Mouse (Mus musculus): ENCODE data around the gene Vps37c. TPM values are rescaled to one million over a fixed set of nuclear protein-coding genes. Genes with fewer than 3 reads are reported as not detected.

Gene Vps37c
- polyA plus RNA-seq (2014; fragmentation: Illumina TruSeq; extraction: RNeasy Lipid Tissue Mini Kit (QIAGEN cat#74804); ENCODE audit: low read depth, low replicate concordance) = 4.3 TPM

GRCm38 (mm10) chr19:10688537-10689352 is at the start of gene Vps37c:
TSS of gene Vps37c (plus strand) at chr19:10688735.

GRCm38 (mm10) chr19:10677915-10678771 is 10.4 kb upstream of the Vps37c start, which contains the start of gene Pga5:
TSS of gene Pga5 (minus strand) at chr19:10678071.

GRCm38 (mm10) chr19:10738811-10739210 is 50.3 kb downstream of the Vps37c start, which contains the start of gene Cd5:
TSS of gene Cd5 (minus strand) at chr19:10739002.

Other genes with a start within 250 kb of the Vps37c start
- not detected for gene Lrrc10b, start 231.3 kb upstream of the Vps37c start, polyA plus RNA-seq (2014; fragmentation: Illumina TruSeq; extraction: RNeasy Lipid Tissue Mini Kit (QIAGEN cat#74804); ENCODE audit: low read depth, low replicate concordance)
- not detected for gene Ppp1r32, start 205.8 kb upstream of the Vps37c start, polyA plus RNA-seq (2014; fragmentation: Illumina TruSeq; extraction: RNeasy Lipid Tissue Mini Kit (QIAGEN cat#74804); ENCODE audit: low read depth, low replicate concordance)
- 84.1 TPM for gene Cpsf7, start 163.5 kb upstream of the Vps37c start, polyA plus RNA-seq (2014; fragmentation: Illumina TruSeq; extraction: RNeasy Lipid Tissue Mini Kit (QIAGEN cat#74804); ENCODE audit: low read depth, low replicate concordance)
- 62.6 TPM for gene Sdhaf2, start 162.6 kb upstream of the Vps37c start, polyA plus RNA-seq (2014; fragmentation: Illumina TruSeq; extraction: RNeasy Lipid Tissue Mini Kit (QIAGEN cat#74804); ENCODE audit: low read depth, low replicate concordance)
- gene Tmem216, start 132.5 kb upstream of the Vps37c start, polyA plus RNA-seq (2014; fragmentation: Illumina TruSeq; extraction: RNeasy Lipid Tissue Mini Kit (QIAGEN cat#74804); ENCODE audit: low read depth, low replicate concordance) = 3.7 TPM
- gene Cyb561a3, start 111.6 kb upstream of the Vps37c start, polyA plus RNA-seq (2014; fragmentation: Illumina TruSeq; extraction: RNeasy Lipid Tissue Mini Kit (QIAGEN cat#74804); ENCODE audit: low read depth, low replicate concordance) = 5.0 TPM
- gene Tmem138, start 111.4 kb upstream of the Vps37c start, polyA plus RNA-seq (2014; fragmentation: Illumina TruSeq; extraction: RNeasy Lipid Tissue Mini Kit (QIAGEN cat#74804); ENCODE audit: low read depth, low replicate concordance) = 4.2 TPM
- gene Ddb1, start 83.4 kb upstream of the Vps37c start, polyA plus RNA-seq (2014; fragmentation: Illumina TruSeq; extraction: RNeasy Lipid Tissue Mini Kit (QIAGEN cat#74804); ENCODE audit: low read depth, low replicate concordance) = 65.6 TPM
- 1.5 TPM for gene Tkfc, start 83.1 kb upstream of the Vps37c start, polyA plus RNA-seq (2014; fragmentation: Illumina TruSeq; extraction: RNeasy Lipid Tissue Mini Kit (QIAGEN cat#74804); ENCODE audit: low read depth, low replicate concordance)
- gene Vwce, start 54.5 kb upstream of the Vps37c start, polyA plus RNA-seq (2014; fragmentation: Illumina TruSeq; extraction: RNeasy Lipid Tissue Mini Kit (QIAGEN cat#74804); ENCODE audit: low read depth, low replicate concordance) = not detected
- not detected for gene Pga5, start 10.7 kb upstream of the Vps37c start, polyA plus RNA-seq (2014; fragmentation: Illumina TruSeq; extraction: RNeasy Lipid Tissue Mini Kit (QIAGEN cat#74804); ENCODE audit: low read depth, low replicate concordance)
- 0.54 TPM for gene Cd5, start 50.3 kb downstream of the Vps37c start, polyA plus RNA-seq (2014; fragmentation: Illumina TruSeq; extraction: RNeasy Lipid Tissue Mini Kit (QIAGEN cat#74804); ENCODE audit: low read depth, low replicate concordance)
- gene Cd6, start 141.3 kb downstream of the Vps37c start, polyA plus RNA-seq (2014; fragmentation: Illumina TruSeq; extraction: RNeasy Lipid Tissue Mini Kit (QIAGEN cat#74804); ENCODE audit: low read depth, low replicate concordance) = not detected
- 0.85 TPM for gene Slc15a3, start 151.0 kb downstream of the Vps37c start, polyA plus RNA-seq (2014; fragmentation: Illumina TruSeq; extraction: RNeasy Lipid Tissue Mini Kit (QIAGEN cat#74804); ENCODE audit: low read depth, low replicate concordance)
- not detected for gene Tmem132a, start 181.2 kb downstream of the Vps37c start, polyA plus RNA-seq (2014; fragmentation: Illumina TruSeq; extraction: RNeasy Lipid Tissue Mini Kit (QIAGEN cat#74804); ENCODE audit: low read depth, low replicate concordance)
- gene Tmem109, start 193.3 kb downstream of the Vps37c start, polyA plus RNA-seq (2014; fragmentation: Illumina TruSeq; extraction: RNeasy Lipid Tissue Mini Kit (QIAGEN cat#74804); ENCODE audit: low read depth, low replicate concordance) = 3.4 TPM
- 24.8 TPM for gene Prpf19, start 206.5 kb downstream of the Vps37c start, polyA plus RNA-seq (2014; fragmentation: Illumina TruSeq; extraction: RNeasy Lipid Tissue Mini Kit (QIAGEN cat#74804); ENCODE audit: low read depth, low replicate concordance)
- not detected for gene Zp1, start 231.9 kb downstream of the Vps37c start, polyA plus RNA-seq (2014; fragmentation: Illumina TruSeq; extraction: RNeasy Lipid Tissue Mini Kit (QIAGEN cat#74804); ENCODE audit: low read depth, low replicate concordance)
- not detected for gene Ptgdr2, start 248.4 kb downstream of the Vps37c start, polyA plus RNA-seq (2014; fragmentation: Illumina TruSeq; extraction: RNeasy Lipid Tissue Mini Kit (QIAGEN cat#74804); ENCODE audit: low read depth, low replicate concordance)